Mouse (Mus musculus) heart, adult 2 months (tissue): ENCODE measurements around the gene Kif13a. TPM values are rescaled to one million over a fixed set of nuclear protein-coding genes. Genes with fewer than 3 reads are reported as not detected.

Experiments
- DNase-seq, 2 experiments: peaks; one replicate each; pipeline ENCODE4 v3.0.0; 2021
- H3K27ac ChIP-seq: fragments of 200-600 bp; 2 replicates; pipeline ENCODE4 v1.8.1; 2022
- H3K27me3 ChIP-seq: fragments of 200-500 bp; 2 replicates; pipeline ENCODE4 v1.6.1; 2012; ENCODE audit warnings: mild to moderate bottlenecking, low read length, inconsistent platforms, mixed read lengths; ENCODE audit not compliant: control insufficient read depth, insufficient read depth
- H3K36me3 ChIP-seq: fragments of 200-500 bp; 2 replicates; pipeline ENCODE4 v1.6.1; 2012; ENCODE audit warnings: low read length, inconsistent platforms; ENCODE audit not compliant: control insufficient read depth, insufficient read depth
- H3K4me1 ChIP-seq: fragments of 200-500 bp; 2 replicates; pipeline ENCODE4 v1.6.1; 2011; ENCODE audit warnings: low read length; ENCODE audit not compliant: control insufficient read depth, insufficient read depth
- H3K4me3 ChIP-seq: fragments of 200-600 bp; 2 replicates; pipeline ENCODE4 v1.8.1; 2022
- H3K79me2 ChIP-seq: fragments of 200-500 bp; replicated peaks from 2 replicates; pipeline ENCODE4 v1.6.1; 2012; ENCODE audit warnings: mild to moderate bottlenecking, inconsistent platforms, low read length, moderate library complexity, mixed read lengths; ENCODE audit not compliant: control insufficient read depth, insufficient read depth
- H3K9ac ChIP-seq: fragments of 200-500 bp; 2 replicates; pipeline ENCODE4 v1.6.1; 2012; ENCODE audit warnings: low read depth, mild to moderate bottlenecking, control low read depth, inconsistent platforms, low read length, mixed read lengths
- CTCF ChIP-seq: fragments of 200-600 bp; IDR thresholded peaks from 2 replicates; pipeline ENCODE4 v1.8.1; 2022; ENCODE audit warnings: antibody characterized with exemption, mild to moderate bottlenecking, moderate library complexity
- EP300 ChIP-seq: fragments of 200-500 bp; IDR thresholded peaks from 2 replicates; pipeline ENCODE4 v1.6.1; 2011; ENCODE audit warnings: low read depth, low read length, control low read depth; ENCODE audit not compliant: insufficient read depth
- POLR2A ChIP-seq: fragments of 200-500 bp; IDR thresholded peaks from 2 replicates; pipeline ENCODE4 v1.6.1; 2011; ENCODE audit warnings: mild to moderate bottlenecking, low read depth, low read length, control low read depth; ENCODE audit not compliant: insufficient read depth
- WGBS: fragments of 180-500 bp; shearing (Covaris S2); methylation state at CpG from one replicate; pipeline ENCODE4 v1.1.7; 2018; 5-methylcytosine and 5-hydroxymethylcytosine counted together
- intact Hi-C: fragments of 180-260 bp; cut with DNase I; formaldehyde crosslinking; loops from one replicate; pipeline ENCODE4 v1.15.1; 2025
- long read RNA-seq: library from polyadenylated mRNA; stranded (forward); transcript quantifications from one replicate; pipeline ENCODE4 v2.0.0, GENCODE M21; 2021
- polyA plus RNA-seq: library from polyadenylated mRNA; depleted of rRNA; stranded (reverse); fragments of >200 nt; gene quantifications from 2 replicates; pipeline ENCODE4 v1.2.3, GENCODE M21; 2012; rRNA removed
- total RNA-seq, 2 experiments: library from RNA; stranded (reverse); gene quantifications; 2 replicates each; pipeline ENCODE4 v1.2.3; 2021

The Kif13a gene
- 100 to 1,000 TPM; 108 to 113 TPM for total RNA-seq
- polyA plus RNA-seq = 49.8 and 75.4 TPM in 2 replicates
- long read RNA-seq, partial matches to known transcripts = 16 of 26 reads
- long read RNA-seq, other reads (novel, unspliced or antisense) = 9 of 26 reads

- H3K79me2 ChIP-seq = peaks cover 5% of the 10 kb centered on the region
- TF ChIP-seq CTCF = peak; percentile 59
- TF ChIP-seq POLR2A = peak; percentile 91
- TF ChIP-seq EP300 = 0 out of 2 replicates have a peak, but pooled peaks have one; percentile 33
- DNase-seq = peak; percentile 88 to 94
- 7% methylated on average over 95 of the region's 96 CpGs for WGBS
- no peaks in the 10 kb centered on the region for H3K27me3 ChIP-seq
- H3K27ac ChIP-seq = peak within 1 kb of the TSS; percentile 98
- intact Hi-C loops = loop anchor here (1.0 to 5.0 kb wide), 4 partner anchors 37 to 92 kb away; partner anchors contain the start of gene Nhlrc1
- peak within 1 kb of the TSS; percentile 90 for H3K9ac ChIP-seq
- peaks cover 4% of the 10 kb centered on the region for H3K4me1 ChIP-seq
- peak within 1 kb of the TSS; percentile 95 for H3K4me3 ChIP-seq
- peaks cover 4% of the 10 kb centered on the region; the same call in 1 of the 2 replicates for H3K36me3 ChIP-seq
Observed at GRCm38 (mm10) chr13:46929719-46930658, at the start of gene Kif13a. Gene Kif13a (minus strand): TSS chr13:46929867.

DNA sequence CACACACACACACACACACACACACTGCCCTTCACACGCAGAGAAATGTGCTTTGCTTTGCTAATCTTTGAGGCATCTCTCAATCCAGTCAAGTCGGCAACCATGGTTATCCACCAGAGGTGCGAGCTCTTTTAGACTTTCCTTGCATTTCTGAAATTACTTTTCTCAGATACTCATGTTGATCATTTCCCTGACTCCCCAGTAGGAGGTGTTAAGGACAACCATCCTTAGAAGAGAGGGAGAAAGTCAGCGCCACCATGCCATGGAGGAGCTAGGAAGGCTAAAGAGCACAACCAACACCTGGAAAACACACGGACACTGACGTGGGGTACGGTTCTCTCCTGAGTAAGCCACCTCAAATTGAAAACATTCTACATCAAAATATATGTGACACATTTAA lies 46.9 kb upstream of the Kif13a start:
- no peaks in the 10 kb centered on the region for H3K27me3 ChIP-seq
- no peak overlapping the region for H3K4me3 ChIP-seq
- peaks cover 4% of the 10 kb centered on the region for H3K36me3 ChIP-seq
- peaks cover 6% of the 10 kb centered on the region for H3K4me1 ChIP-seq
- H3K79me2 ChIP-seq = no peaks in the 10 kb centered on the region
- DNase-seq = no peak
- TF ChIP-seq POLR2A (no peak), CTCF (peak; percentile 40)
- no peak overlapping the region for H3K27ac ChIP-seq
- 88% methylated on average over 7 of the region's 7 CpGs for WGBS
- intact Hi-C loops = loop anchor here (5.0 kb wide), 1 partner anchor 94 kb away; no protein-coding TSS in a partner anchor
- H3K9ac ChIP-seq = no peak overlapping the region

DNA sequence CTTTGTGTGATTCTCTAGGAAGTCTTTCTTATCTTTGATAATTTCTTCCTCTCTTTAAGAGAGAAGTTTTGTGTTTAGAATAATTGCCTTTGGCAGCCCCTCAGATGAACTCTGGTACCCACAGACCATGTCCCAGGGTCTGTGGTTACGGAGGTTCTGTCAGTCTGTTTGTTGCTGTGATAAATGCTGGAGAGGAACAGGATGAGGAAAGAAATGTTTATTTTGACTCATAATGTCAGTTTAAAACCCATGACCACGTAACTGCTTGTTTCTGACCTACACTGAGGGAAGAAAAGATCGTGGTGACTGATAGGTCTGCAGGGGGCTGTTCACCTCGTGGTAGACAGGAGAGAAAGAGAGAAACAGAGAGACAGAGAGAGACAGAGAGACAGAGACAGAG lies 46.3 kb upstream of the Kif13a start:
- TF ChIP-seq EP300 (no peak), CTCF (no peak), POLR2A (no peak)
- Histone ChIP-seq H3K4me1 (peaks cover 6% of the 10 kb centered on the region), H3K27me3 (no peaks in the 10 kb centered on the region), H3K36me3 (peaks cover 4% of the 10 kb centered on the region), H3K79me2 (no peaks in the 10 kb centered on the region), H3K27ac (no peak overlapping the region), H3K9ac (no peak overlapping the region), H3K4me3 (no peak overlapping the region)
- no peak for DNase-seq
- intact Hi-C loops = loop anchor here (5.0 kb wide), 1 partner anchor 94 kb away; no protein-coding TSS in a partner anchor
- 55% methylated on average over 4 of the region's 4 CpGs for WGBS

DNA sequence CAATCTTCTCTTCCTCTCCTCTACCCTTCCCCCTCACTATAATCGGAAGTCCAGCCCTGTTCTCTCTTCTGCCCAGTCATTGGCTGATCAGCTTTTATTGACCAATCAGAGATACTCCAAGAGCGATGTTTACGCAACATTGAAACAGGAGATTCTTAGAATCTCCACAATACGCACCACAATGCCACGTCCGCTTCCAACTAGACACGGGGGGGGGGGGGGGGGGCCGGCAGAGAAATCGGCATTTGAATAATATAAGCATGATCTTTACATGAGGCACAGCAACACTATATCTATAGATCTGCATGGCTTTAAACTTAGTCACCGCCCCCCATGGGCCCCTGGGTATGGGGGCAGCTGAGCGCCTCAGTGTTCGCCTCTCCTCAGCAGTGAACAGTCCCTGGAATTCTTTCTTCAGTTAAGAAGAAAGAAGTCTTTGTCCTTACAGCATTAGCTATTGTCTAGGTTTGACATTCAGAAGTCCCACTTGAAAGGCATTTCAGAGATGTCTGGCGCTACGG lies 45.4 kb upstream of the Kif13a start:
- Histone ChIP-seq H3K9ac (no peak overlapping the region), H3K27ac (no peak overlapping the region), H3K79me2 (no peaks in the 10 kb centered on the region), H3K27me3 (no peaks in the 10 kb centered on the region), H3K36me3 (peaks cover 4% of the 10 kb centered on the region), H3K4me1 (peaks cover 2% of the 10 kb centered on the region), H3K4me3 (no peak overlapping the region)
- DNase-seq = no peak
- WGBS = 66% methylated on average over 14 of the region's 14 CpGs
- intact Hi-C loops = loop anchor here (5.0 kb wide), 1 partner anchor 93 kb away; no protein-coding TSS in a partner anchor
- TF ChIP-seq POLR2A = no peak
- TF ChIP-seq CTCF = no peak
- no peak for TF ChIP-seq EP300

GRCm38 (mm10) chr13:46970286-46970945 lies 40.7 kb upstream of the Kif13a start:
- TF ChIP-seq POLR2A (0 out of 2 replicates have a peak, but pooled peaks have one; percentile 16), CTCF (no peak), EP300 (0 out of 2 replicates have a peak, but pooled peaks have one; percentile 42)
- H3K79me2 ChIP-seq = no peaks in the 10 kb centered on the region
- H3K27me3 ChIP-seq = no peaks in the 10 kb centered on the region
- intact Hi-C loops = loop anchor here (5.0 kb wide), 2 partner anchors 42 to 133 kb away; partner anchors contain the start of gene Nhlrc1
- H3K9ac ChIP-seq = no peak overlapping the region
- H3K4me1 ChIP-seq = no peaks in the 10 kb centered on the region
- peak overlapping the region; percentile 17; the same call in 1 of the 2 replicates for H3K27ac ChIP-seq
- peak in 1 of 2 experiments; percentile 21 for DNase-seq
- no peak overlapping the region for H3K4me3 ChIP-seq
- no peaks in the 10 kb centered on the region for H3K36me3 ChIP-seq
- 42% methylated on average over 10 of the region's 10 CpGs for WGBS
